Mouse (Mus musculus): Measurements from ENCODE around the gene Acbd5. TPM values are rescaled to one million over a fixed set of nuclear protein-coding genes. Genes with fewer than 3 reads are reported as not detected.
"Not testable (repeated sequence)": the region's sequence is repeated elsewhere in the genome, so short reads cannot be mapped to it uniquely, and the experiment has no call there.

Acbd5 gene
- 10 to 100 TPM; 34.7 to 36.4 TPM for total RNA-seq (2021)
- long read RNA-seq, experiment 1, transcript Acbd5-203 (13 exons, 3,725 nt), result major isoform, 5 of 21 reads
- long read RNA-seq, experiment 1, transcript Acbd5-201 (13 exons, 3,630 nt), result major isoform, 5 of 21 reads
- long read RNA-seq, experiment 1, partial matches to known transcripts, result 0 of 21 reads
- long read RNA-seq, experiment 1, other reads (novel, unspliced or antisense), result 6 of 21 reads
- long read RNA-seq, experiment 2, partial matches to known transcripts, result 1 of 10 reads
- long read RNA-seq, experiment 2, other reads (novel, unspliced or antisense), result 4 of 10 reads

DNA sequence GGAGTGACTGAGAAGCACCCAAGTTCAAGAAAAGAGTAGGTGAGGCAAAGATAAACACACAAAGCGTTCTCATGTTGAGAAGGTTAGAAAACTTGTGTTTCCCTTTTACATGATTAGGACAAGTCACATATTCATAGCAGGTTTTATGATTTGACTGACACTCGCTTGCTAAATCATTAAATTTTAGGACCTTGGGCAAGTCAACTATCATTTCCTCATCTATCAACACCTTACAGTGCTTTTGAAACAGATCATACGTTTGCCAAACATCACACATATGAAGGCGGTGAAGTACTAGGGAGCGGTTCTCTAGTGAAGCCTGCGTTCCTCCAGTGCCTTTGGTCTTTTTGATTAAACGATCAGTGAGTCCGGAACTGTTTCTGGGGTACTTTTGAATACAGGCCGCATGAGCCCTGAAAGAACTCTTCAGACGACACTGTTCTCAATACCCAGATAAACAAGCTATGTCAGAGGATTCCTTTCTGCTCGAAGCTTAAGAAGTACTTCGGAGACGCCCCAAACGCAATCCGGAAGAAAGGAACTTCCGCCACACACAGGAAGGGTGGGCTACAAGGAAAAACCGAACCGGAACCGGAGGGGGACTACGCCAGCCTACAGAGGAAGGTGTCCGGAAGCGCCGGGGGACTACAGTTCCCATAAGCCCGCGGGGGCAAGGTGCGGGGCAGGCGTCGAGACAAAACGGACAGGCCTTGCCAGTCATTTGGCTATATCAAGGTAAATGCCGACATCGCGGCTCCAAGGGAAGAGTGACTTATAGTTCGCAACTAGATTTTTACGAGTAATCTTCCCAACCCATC is at the start of gene Acbd5:
Gene Acbd5, plus strand, starts transcription at position 616 of the 818 bp plus-strand sequence.
- peak; percentile 89 for DNase-seq

GRCm38 (mm10) chr2:23019170-23019569 is 48.8 kb upstream of the Acbd5 start:
- DNase-seq, result no peak

GRCm38 (mm10) chr2:23021320-23021719 is 46.6 kb upstream of the Acbd5 start:
- DNase-seq, result no peak

DNA sequence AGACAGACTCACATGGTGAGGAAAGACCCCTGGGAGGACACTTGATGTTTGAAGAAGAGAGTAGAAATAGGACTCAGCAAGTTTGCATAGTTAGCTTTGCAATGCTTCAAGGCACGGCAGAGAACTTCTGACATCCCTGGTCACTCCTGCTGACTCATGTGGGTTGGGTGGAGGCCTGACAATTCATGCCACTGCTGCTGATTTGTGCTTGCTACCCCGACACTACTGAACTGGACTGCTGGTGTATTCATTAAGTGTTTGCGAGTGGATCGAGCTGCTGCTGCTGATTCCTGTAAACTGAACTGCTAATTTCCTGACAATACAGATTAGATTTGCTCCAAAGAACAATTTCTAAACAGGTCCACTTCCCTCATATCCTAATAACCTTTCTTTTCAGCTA is 46.2 kb upstream of the Acbd5 start:
- no peak for DNase-seq

DNA sequence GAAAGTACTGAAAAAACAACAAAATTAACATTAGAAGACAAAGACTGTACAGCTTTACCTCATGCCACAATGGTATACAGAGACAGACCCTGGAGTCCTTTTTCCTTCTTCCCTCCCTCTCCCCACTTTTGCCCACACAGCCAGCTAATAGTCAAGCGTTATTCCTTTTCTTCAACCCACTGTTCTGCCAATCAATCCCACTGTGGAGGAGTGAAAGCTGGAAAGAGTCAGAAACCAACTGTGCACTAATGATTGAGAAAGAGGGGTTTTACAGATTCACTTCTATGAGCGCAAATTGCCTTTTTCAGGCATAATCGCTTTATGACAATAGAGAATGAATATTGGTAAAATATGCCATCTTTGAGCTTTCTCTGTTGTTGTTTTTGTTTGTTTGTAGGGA is 44.9 kb upstream of the Acbd5 start:
- DNase-seq, result no peak

DNA sequence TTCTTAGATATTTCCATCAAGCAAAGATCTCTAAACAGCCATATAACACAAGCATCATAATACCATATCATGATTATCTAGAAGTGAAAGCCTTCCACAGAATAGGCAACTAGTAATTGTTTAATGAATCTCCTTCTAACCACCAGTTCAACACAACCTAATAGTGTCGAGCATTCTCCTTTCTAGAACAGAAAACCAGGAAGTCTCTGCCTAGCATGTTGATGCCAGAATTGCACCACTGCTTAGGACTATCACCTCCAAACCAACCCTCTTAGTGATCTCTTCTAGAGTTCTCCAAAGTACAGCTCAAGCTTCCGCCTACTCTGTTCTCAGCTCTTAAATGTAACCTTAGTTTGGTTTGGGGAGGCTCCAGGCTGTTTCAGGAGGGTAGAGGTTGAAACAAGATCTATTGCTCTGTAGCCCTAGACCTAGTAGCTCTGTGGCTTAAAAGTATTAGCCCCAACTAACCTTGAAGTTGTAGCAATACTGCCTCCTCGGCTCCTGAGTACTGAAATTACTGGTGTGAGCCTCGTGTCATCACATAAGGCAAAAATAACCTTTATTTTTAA is 44.2 kb upstream of the Acbd5 start:
- DNase-seq, result no peak

- no peak for DNase-seq
Observed at GRCm38 (mm10) chr2:23026379-23026778, 41.6 kb upstream of the Acbd5 start.

GRCm38 (mm10) chr2:23028826-23029225 is 39.1 kb upstream of the Acbd5 start:
- DNase-seq, result no peak

DNA sequence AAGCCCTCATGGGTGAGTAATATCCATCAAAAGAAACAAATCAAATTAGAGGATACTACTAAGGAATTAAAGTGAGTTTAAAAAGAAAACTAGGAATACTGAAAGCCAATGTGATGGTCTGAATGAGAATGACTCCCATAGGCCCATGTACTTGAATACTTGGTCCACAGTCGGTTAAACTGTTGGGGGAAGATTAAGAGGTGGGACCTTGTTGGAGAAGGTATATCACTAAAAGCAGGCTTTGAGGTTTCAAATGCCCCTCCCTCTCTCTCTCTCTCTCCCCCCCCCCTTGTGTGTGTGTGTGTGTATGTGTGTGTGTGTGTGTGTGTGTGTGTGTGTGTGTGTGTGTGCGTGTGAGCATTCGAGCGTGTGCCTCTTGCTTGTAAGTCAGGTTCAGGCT is 37.3 kb upstream of the Acbd5 start:
- DNase-seq, result no peak

DNA sequence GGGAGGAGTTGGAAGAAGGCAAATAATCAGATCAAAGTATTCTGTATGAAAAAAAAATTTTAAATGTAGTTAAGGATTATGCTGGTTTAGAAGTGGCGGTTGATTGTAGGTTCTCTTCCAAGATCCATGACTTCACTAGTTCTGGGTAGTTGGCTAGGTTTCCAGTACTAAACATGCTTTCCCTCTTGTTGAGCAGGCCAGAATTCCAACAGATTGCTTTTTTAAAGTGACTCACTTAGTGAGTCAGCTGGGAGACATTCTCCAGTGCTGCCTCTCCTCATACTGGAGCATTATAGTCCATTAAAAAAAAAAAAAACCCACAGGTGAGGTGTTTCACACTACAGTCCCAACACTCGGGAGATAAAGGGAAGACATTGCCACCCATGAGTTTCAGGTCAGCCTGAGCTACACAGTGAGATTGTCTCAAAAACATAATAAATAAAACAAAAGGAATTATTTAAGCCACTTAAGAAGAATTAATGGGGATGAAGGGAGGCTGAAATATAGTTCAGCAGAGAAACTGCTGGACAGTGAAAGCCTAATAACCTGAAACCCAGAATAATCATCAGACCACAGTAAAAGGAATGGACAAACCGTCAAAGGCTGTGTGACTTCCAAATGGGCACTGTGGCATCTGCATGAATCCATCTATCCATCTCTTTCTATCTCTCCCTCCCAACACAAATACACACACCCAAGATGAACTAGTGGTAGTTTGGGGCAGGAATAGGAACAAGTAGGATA is 33.1 kb upstream of the Acbd5 start:
- no peak for DNase-seq

DNA sequence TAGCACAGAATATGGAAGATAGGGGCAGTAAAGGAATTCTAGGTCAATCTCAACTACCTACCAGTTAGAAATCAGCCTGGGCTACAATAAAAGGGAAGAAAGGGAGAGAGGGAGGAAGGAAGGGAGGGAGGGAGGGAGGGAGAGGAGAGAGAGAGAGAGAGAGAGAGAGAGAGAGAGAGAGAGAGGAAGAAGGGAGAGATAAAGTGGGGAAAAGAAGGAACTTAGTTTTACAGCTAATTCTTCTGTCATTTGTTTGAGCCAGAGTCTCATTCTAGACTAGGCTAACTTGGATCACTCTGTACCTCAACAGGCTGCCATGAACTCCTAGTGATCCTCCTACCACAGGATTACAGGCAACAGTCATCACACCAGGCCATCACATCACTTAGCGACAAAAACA is 32.5 kb upstream of the Acbd5 start:
- no peak for DNase-seq

DNA sequence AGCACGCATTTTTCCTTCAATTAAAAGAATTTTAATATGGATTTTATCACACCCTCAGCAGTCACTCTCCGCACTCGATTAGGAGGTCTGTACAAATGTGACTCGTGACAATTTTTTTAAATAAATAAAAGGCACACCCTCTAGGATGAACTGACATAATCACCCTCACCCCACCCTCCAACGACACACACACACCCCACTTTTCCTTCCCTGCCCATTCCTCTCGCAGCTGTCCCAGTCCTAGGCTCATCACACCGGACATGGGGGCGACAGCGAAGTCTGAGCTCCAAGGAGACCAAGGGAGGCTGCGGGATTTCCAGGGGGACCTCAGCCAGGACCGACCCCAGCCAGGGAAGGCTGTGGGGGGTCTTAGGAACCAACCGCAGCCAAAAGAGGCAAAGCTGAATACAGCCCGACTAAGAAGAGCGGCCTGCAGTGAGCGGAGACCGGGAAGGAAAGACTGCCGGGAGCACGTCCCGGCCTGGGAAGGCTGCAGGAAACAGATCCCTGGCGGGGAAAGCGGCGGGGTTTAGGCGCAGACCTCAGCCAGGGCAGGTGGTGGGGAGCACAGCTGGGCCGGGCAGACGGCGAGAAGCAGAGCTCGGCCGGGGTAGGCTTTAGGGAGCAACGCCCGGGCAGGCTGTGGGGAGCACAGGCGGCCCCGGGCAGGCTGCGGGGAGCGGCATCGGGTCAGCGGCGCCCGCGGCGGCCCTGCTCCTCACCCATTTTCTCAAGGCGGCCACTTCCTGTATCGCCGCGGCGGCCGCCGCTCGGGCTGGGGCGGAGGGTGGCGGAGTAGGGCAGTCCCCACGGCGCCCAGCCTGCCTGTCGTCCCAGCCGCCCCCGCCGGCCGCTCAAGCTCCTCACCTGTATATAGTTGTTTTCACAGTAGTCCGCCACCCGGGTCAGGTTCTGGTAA is 28.6 kb upstream of the Acbd5 start:
- DNase-seq, result no peak

DNA sequence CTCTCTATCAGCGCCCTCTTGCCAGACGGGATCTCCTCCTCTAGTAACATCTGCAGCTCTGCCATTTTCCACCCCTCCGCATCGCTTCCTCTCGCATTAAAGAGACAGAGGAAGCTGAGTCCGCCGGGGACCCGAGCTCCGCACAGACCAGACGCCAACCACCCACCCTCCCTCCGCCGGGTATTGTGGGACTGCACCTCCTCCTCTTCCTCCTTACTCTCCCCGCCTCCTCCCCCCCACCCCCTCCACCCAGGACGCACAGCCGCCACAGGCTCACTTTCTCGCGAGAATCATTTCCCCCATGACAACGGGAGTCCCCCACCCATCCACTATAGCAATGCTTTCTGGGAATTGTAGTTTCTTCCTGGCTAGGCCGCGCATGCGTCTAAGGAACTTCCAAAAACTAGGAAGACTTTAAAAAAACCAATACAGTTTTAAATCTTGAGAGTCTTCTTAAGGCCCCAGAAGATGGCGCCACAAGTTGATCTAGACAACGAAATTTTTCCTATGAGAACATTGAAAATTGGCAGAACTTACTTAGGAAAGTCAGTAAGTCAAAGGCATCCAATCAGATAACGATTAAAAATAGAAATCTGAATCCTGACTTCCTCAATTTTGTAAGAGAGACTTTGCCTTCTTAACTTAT is 27.8 kb upstream of the Acbd5 start, which contains the start of gene Abi1:
Gene Abi1, minus strand, starts transcription at position 241 of the 646 bp plus-strand sequence.
- DNase-seq, result peak; percentile 82

DNA sequence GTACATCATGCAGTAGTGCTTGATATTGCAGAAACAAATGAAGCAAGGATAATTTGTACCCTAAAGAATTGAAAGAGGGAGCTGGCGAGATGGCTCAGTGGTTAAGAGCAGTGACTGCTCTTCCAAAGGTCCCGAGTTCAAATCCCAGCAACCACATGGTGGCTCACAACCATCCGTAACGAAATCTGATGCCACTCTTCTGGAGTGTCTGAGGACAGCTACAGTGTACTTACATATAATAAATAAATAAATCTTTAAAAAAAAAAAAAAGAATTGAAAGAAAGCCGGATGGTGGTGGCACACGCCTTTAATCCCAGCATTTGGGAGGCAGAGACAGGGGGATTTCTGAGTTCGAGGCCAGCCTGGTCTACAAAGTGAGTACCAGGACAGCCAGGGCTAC is 27.3 kb upstream of the Acbd5 start:
- not testable (repeated sequence) for DNase-seq

DNA sequence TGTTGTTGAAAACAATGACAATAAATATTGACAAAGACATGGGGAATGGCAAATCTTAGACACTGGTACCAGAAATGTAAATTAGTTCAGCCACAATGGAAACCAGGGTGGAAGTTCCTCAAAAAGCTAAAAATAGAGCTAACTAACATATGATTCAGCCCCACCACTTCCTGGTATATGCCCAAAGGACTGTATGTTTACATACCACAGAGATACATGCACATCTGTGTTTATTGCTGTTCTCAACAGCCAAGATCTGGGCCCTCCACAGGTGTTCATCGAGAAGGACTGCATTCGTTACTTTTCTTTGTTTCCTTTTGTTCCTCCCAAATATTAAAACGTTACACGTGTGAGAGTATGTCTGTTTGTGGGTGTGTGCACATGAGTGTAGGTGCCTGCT is 26.5 kb upstream of the Acbd5 start:
- no peak for DNase-seq

DNA sequence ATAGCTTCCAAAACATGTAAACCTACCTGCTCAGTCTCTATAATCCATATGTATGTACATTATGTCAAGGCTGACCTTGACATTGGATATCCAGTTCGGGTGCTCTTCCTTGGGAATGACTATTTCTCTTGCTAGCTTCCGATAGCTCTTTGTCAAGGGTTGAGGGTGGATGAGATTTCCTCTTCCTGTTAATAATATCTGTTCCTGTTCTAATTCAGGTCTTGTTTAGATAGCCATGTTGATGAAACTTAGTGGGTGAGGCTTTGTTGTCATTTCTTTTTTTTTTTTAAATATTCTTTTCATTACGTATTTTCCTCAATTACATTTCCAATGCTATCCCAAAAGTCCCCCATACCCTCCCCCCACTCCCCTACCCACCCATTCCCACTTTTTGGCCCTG is 25.8 kb upstream of the Acbd5 start:
- DNase-seq, result no peak

DNA sequence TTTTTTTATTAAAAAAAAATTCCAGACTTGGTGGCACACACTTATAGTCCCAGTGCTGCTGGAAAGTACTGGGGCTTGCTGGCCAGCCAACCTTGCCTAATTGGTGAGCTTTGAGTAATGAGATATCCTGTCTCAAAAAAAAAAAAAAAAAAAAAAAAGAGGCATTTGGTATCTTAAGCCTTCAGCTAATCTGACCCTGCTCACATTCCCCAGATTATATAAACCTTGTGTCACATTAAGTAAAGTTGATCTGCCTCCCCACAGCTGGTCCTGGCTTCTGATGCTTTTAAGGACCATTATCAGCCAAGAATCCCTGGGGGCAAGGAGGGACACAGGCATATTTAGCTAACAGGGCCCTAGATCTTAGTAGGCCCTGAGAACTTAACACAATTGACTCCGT is 22.3 kb upstream of the Acbd5 start:
- DNase-seq, result no peak

- no peak for DNase-seq
Observed at GRCm38 (mm10) chr2:23048006-23048405, 20.0 kb upstream of the Acbd5 start.

GRCm38 (mm10) chr2:23051890-23052289 is 16.1 kb upstream of the Acbd5 start:
- DNase-seq, result no peak

- DNase-seq, result no peak
Observed at GRCm38 (mm10) chr2:23052523-23052922, 15.4 kb upstream of the Acbd5 start.

- peak; percentile 39 for DNase-seq
Observed at GRCm38 (mm10) chr2:23068370-23068737, 387 bp downstream of the Acbd5 start.

All from gastrocnemius, postnatal 10 days (tissue).